Mouse (Mus musculus) liver, embryonic 13.5 days (tissue): ENCODE data around the gene Atp13a1. TPM values are rescaled to one million over a fixed set of nuclear protein-coding genes. Genes with fewer than 3 reads are reported as not detected.

Experiments used
- ATAC-seq: fragments of 200-750 bp; cut with Nextera tagmentation; 2 replicates; pipeline ENCODE4 v1.8.0; 2017; ENCODE audit warnings: low read depth, mild to moderate bottlenecking, moderate number of reproducible peaks, moderate library complexity
- DNase-seq: peaks from one replicate; pipeline ENCODE4 v3.0.0; 2022
- H3K27ac ChIP-seq: fragments of 300-500 bp; sonication (generic); 2 replicates; pipeline ENCODE4 v1.5.1; 2015; ENCODE audit warnings: moderate library complexity, mild to moderate bottlenecking, inconsistent platforms
- H3K27me3 ChIP-seq: fragments of 300-500 bp; sonication (generic); 2 replicates; pipeline ENCODE4 v1.6.1; 2015; ENCODE audit warnings: mild to moderate bottlenecking, inconsistent platforms
- H3K36me3 ChIP-seq: fragments of 300-500 bp; sonication (generic); 2 replicates; pipeline ENCODE4 v1.6.1; 2015; ENCODE audit warnings: mild to moderate bottlenecking, inconsistent platforms
- H3K4me1 ChIP-seq: fragments of 300-500 bp; sonication (generic); replicated peaks from 2 replicates; pipeline ENCODE4 v1.6.1; 2015; ENCODE audit warnings: inconsistent platforms
- H3K4me2 ChIP-seq: fragments of 300-500 bp; sonication (generic); 2 replicates; pipeline ENCODE4 v1.6.1; 2015; ENCODE audit warnings: inconsistent platforms, mild to moderate bottlenecking, moderate library complexity
- H3K4me3 ChIP-seq: fragments of 300-500 bp; sonication (generic); replicated peaks from 2 replicates; pipeline ENCODE4 v1.5.1; 2015; ENCODE audit warnings: mild to moderate bottlenecking, inconsistent platforms
- H3K9ac ChIP-seq: fragments of 300-500 bp; sonication (generic); 2 replicates; pipeline ENCODE4 v1.6.1; 2015; ENCODE audit warnings: mild to moderate bottlenecking, inconsistent platforms
- H3K9me3 ChIP-seq: fragments of 300-500 bp; sonication (generic); replicated peaks from 2 replicates; pipeline ENCODE4 v1.6.1; 2016; ENCODE audit warnings: inconsistent platforms
- WGBS: fragments of 180-500 bp; shearing (Covaris S2); methylation state at CpG from one replicate; pipeline ENCODE4 v1.1.7; 2015; ENCODE audit not compliant: insufficient replicate concordance; 5-methylcytosine and 5-hydroxymethylcytosine counted together
- polyA plus RNA-seq: library from polyadenylated mRNA; unstranded; fragments of >200 nt; fragmentation: Nextera tagmentation; extraction: Ambion mirVana; gene quantifications from 2 replicates; pipeline ENCODE4 v1.2.1, GENCODE M21; 2015

The Atp13a1 gene
- polyA plus RNA-seq = 20.1 and 22.0 TPM in 2 replicates

- under 1% methylated on average over 38 of the region's 38 CpGs for WGBS
- peak within 1 kb of the TSS; percentile 100 for H3K4me3 ChIP-seq
- peaks cover 26% of the 10 kb centered on the region for H3K36me3 ChIP-seq
- H3K9me3 ChIP-seq = no peaks in the 10 kb centered on the region
- peak; percentile 92 for ATAC-seq
- peak within 1 kb of the TSS; percentile 89 for H3K4me2 ChIP-seq
- H3K9ac ChIP-seq = peak within 1 kb of the TSS; percentile 96
- H3K27me3 ChIP-seq = no peaks in the 10 kb centered on the region
- H3K4me1 ChIP-seq = peaks cover 34% of the 10 kb centered on the region
- DNase-seq = peak; percentile 84
- peak within 1 kb of the TSS; percentile 98 for H3K27ac ChIP-seq
Observed at GRCm38 (mm10) chr8:69790773-69791367, at the start of gene Atp13a1, which contains the start of gene Zfp866. Gene Atp13a1, plus strand, starts transcription at chr8:69791163. Gene Zfp866, minus strand, starts transcription at chr8:69791178.

DNA sequence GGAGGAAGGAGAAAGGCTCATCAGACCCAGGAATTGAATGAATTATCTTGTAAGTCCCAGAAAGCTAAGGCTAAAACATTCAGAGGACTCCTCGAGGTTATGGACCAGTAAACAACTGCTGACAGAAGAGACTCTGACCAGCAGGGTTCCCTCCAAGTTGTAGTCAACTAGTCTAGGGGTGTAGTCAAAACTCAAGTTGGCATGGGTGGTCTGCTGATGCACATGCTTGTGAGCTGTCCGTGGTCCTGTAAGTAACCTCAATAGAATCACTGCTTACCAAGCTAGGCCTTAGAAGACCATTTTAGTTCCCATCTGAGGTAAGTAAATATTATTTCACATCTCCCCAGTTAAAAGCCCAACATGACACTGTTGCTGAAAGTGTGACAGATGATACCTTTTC lies 49.7 kb upstream of the Atp13a1 start:
- H3K27ac ChIP-seq = no peak overlapping the region
- H3K4me1 ChIP-seq = no peaks in the 10 kb centered on the region
- no peaks in the 10 kb centered on the region for H3K27me3 ChIP-seq
- ATAC-seq (no peak), DNase-seq (no peak)
- H3K9me3 ChIP-seq = no peaks in the 10 kb centered on the region
- 59% methylated on average over 2 of the region's 2 CpGs for WGBS
- H3K4me3 ChIP-seq = no peak overlapping the region
- no peak overlapping the region for H3K9ac ChIP-seq
- H3K36me3 ChIP-seq = peaks cover 19% of the 10 kb centered on the region
- H3K4me2 ChIP-seq = no peak overlapping the region

- WGBS = 3% methylated on average over 48 of the region's 48 CpGs
- peak within 1 kb of the TSS; percentile 98 for H3K27ac ChIP-seq
Observed at GRCm38 (mm10) chr8:69749544-69750454, 41.2 kb upstream of the Atp13a1 start, which contains the start of gene Zfp963. Gene Zfp963, minus strand, starts transcription at chr8:69749970.

GRCm38 (mm10) chr8:69752437-69752836 lies 38.5 kb upstream of the Atp13a1 start:
- H3K4me2 ChIP-seq = no peak overlapping the region
- H3K27me3 ChIP-seq = no peaks in the 10 kb centered on the region
- H3K27ac ChIP-seq = peak overlapping the region; percentile 73
- peaks cover 12% of the 10 kb centered on the region for H3K36me3 ChIP-seq
- ATAC-seq (no peak), DNase-seq (no peak)
- H3K9me3 ChIP-seq = no peaks in the 10 kb centered on the region
- WGBS = 25% methylated on average over 2 of the region's 2 CpGs
- 0 out of 2 replicates have a peak overlapping the region, but pooled peaks have one; percentile 11 for H3K9ac ChIP-seq
- peaks cover 49% of the 10 kb centered on the region for H3K4me1 ChIP-seq
- H3K4me3 ChIP-seq = no peak overlapping the region

More at GRCm38 (mm10) chr8:69749544-69750454, 41.2 kb upstream of the Atp13a1 start, which contains the start of gene Zfp963:
- Histone ChIP-seq H3K4me1 (peaks cover 49% of the 10 kb centered on the region), H3K36me3 (0 out of 2 replicates have a peak, but pooled peaks cover 3% of the 10 kb centered on the region), H3K4me3 (peak within 1 kb of the TSS; percentile 73), H3K27me3 (no peaks in the 10 kb centered on the region), H3K9ac (peak within 1 kb of the TSS; percentile 85), H3K4me2 (peak within 1 kb of the TSS; percentile 68), H3K9me3 (no peaks in the 10 kb centered on the region)
- ATAC-seq (peak; percentile 98), DNase-seq (peak; percentile 94)

DNA sequence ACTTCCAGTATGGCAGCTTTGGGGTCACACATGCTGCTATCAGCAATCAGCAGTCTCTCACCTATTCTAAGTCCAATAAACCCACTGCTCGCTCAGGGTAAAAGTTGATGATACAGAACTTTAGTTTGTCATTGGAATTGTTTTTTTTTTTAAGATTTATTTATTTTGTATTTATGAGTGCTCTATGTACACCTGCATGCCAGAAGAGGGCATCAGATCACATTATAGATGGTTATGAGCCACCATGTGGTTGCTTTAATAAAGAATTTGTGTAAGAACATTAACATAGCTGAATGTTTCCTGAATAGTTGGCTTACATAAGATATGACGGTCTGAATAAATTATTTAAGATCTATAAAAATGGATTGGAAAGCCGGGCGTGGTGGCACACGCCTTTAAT lies 32.6 kb upstream of the Atp13a1 start:
- H3K27me3 ChIP-seq = no peaks in the 10 kb centered on the region
- no peak for ATAC-seq
- H3K27ac ChIP-seq = no peak overlapping the region
- 89% methylated on average over 5 of the region's 5 CpGs for WGBS
- no peak overlapping the region for H3K9ac ChIP-seq
- no peak overlapping the region for H3K4me2 ChIP-seq
- peaks cover 50% of the 10 kb centered on the region for H3K36me3 ChIP-seq
- H3K4me3 ChIP-seq = no peak overlapping the region
- no peaks in the 10 kb centered on the region for H3K9me3 ChIP-seq
- no peak for DNase-seq
- H3K4me1 ChIP-seq = peaks cover 9% of the 10 kb centered on the region

GRCm38 (mm10) chr8:69761814-69762445 lies 29.0 kb upstream of the Atp13a1 start:
- H3K9ac ChIP-seq = no peak overlapping the region
- H3K4me1 ChIP-seq = no peaks in the 10 kb centered on the region
- H3K27ac ChIP-seq = no peak overlapping the region
- H3K4me3 ChIP-seq = no peak overlapping the region
- WGBS = 91% methylated on average over 4 of the region's 4 CpGs
- H3K36me3 ChIP-seq = peaks cover 74% of the 10 kb centered on the region
- 0 out of 2 replicates have a peak, but pooled peaks cover 6% of the 10 kb centered on the region for H3K9me3 ChIP-seq
- H3K27me3 ChIP-seq = no peaks in the 10 kb centered on the region
- ATAC-seq = no peak
- no peak for DNase-seq
- H3K4me2 ChIP-seq = no peak overlapping the region

GRCm38 (mm10) chr8:69771221-69771620 lies 19.7 kb upstream of the Atp13a1 start:
- Histone ChIP-seq H3K4me1 (peaks cover 47% of the 10 kb centered on the region), H3K27me3 (no peaks in the 10 kb centered on the region), H3K4me3 (no peak overlapping the region), H3K36me3 (peaks cover 54% of the 10 kb centered on the region), H3K4me2 (no peak overlapping the region), H3K27ac (no peak overlapping the region), H3K9me3 (0 out of 2 replicates have a peak, but pooled peaks cover 4% of the 10 kb centered on the region), H3K9ac (no peak overlapping the region)
- 81% methylated on average over 9 of the region's 9 CpGs for WGBS
- DNase-seq (no peak), ATAC-seq (no peak)

DNA sequence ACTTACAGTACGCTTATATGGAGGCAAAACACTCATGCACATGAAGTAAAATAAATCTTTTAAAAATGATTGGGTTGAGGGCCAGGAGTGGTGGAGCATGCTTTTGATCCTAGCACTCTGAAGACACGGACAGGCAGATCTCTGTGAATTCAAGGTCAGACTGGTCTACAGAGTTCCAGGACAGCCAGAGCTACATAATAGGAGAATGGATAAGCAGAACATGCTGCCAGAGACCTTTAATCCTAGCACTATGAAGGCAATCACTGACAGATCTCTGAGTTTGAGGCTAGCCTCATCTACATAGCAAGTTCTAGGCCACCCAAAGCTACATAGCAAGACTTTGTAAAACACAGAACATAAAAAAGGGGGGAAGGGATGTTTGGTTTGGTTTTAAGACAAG lies 18.9 kb upstream of the Atp13a1 start:
- 82% methylated on average over 2 of the region's 2 CpGs for WGBS

DNA sequence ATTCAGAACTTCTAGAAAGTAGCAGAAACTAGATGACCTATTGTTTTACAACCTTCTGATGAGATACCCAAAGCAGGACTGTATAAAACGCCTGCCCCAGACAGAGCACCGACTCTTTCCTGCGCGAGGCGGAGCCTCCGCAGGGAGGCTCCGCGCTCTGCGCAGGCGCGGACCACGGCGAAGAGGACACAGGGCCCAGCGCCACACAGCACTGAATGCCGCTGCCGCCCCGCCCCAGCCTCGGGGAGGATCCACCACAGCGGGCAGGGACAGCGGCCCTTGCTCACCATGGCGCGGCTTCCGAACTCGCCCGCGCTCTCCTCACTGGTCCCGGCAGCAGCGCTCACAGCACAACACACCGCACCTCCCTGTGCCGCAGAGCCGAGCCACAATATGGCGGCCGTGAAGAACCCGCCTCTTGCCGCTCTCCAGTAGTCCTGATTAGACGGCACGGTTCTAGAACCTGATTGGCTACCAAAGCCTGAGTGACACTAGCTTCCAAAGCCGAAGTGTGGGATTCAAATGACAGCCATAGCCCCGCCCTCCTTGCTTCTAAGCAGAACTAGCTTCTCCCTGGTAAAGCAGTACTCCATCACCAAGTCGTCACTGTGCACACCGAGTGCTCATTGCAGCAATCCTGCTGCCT lies 16.3 kb upstream of the Atp13a1 start, which contains the start of gene Gm20422:
Gene Gm20422, minus strand, starts transcription at position 384 of the 646 bp plus-strand sequence.
- Histone ChIP-seq H3K9ac (peak within 1 kb of the TSS; percentile 93), H3K27ac (peak within 1 kb of the TSS; percentile 98), H3K36me3 (peaks cover 21% of the 10 kb centered on the region), H3K4me1 (peaks cover 49% of the 10 kb centered on the region), H3K4me3 (peak within 1 kb of the TSS; percentile 89), H3K9me3 (no peaks in the 10 kb centered on the region), H3K27me3 (no peaks in the 10 kb centered on the region), H3K4me2 (peak within 1 kb of the TSS; percentile 77)
- DNase-seq = peak; percentile 92
- WGBS = under 1% methylated on average over 41 of the region's 41 CpGs
- ATAC-seq = peak; percentile 97

More for the DNA sequence above, 18.9 kb upstream of the Atp13a1 start:
- DNase-seq = no peak
- Histone ChIP-seq H3K4me2 (no peak overlapping the region), H3K4me3 (no peak overlapping the region), H3K36me3 (peaks cover 45% of the 10 kb centered on the region), H3K27me3 (no peaks in the 10 kb centered on the region), H3K27ac (no peak overlapping the region), H3K4me1 (peaks cover 47% of the 10 kb centered on the region), H3K9me3 (no peaks in the 10 kb centered on the region), H3K9ac (no peak overlapping the region)
- no peak for ATAC-seq

DNA sequence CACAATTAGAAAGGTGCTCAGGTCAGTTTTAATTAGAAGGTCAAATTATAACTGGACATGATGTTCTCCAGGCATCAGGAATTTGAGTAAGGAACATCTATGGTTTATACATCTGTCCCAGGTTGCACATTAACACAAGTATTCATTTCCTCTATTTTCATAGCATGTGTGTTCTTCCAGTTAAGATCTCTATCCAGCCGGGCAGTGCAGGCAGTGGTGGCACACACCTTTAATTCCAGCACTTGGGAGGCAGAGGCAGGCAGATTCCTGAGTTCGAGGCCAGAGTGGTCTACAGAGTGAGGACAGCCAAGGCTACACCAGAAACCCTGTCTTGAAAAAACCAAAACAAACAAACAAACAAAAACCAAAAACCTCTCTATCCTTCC lies 15.8 kb upstream of the Atp13a1 start:
- Histone ChIP-seq H3K27ac (peak overlapping the region; percentile 37; the same call in 1 of the 2 replicates), H3K9me3 (no peaks in the 10 kb centered on the region), H3K27me3 (no peaks in the 10 kb centered on the region), H3K4me3 (peak overlapping the region; percentile 89), H3K36me3 (peaks cover 16% of the 10 kb centered on the region), H3K4me1 (peaks cover 49% of the 10 kb centered on the region), H3K9ac (peak overlapping the region; percentile 19; the same call in 1 of the 2 replicates), H3K4me2 (peak overlapping the region; percentile 59)
- DNase-seq (no peak), ATAC-seq (no peak)
- WGBS = 29% methylated on average over 2 of the region's 2 CpGs
